Mouse (Mus musculus) heart, adult 9 months (tissue): ENCODE results near the gene Snd1.
A peak's percentile ranks its signal among the peaks of the same experiment; 100 is the strongest.

ENCODE experiments used
- DNase-seq, 2 experiments: peaks; one replicate each; pipeline ENCODE4 v3.0.0; 2022; ENCODE audit warnings: low spot score in 2 of 2

The Snd1 gene

DNA sequence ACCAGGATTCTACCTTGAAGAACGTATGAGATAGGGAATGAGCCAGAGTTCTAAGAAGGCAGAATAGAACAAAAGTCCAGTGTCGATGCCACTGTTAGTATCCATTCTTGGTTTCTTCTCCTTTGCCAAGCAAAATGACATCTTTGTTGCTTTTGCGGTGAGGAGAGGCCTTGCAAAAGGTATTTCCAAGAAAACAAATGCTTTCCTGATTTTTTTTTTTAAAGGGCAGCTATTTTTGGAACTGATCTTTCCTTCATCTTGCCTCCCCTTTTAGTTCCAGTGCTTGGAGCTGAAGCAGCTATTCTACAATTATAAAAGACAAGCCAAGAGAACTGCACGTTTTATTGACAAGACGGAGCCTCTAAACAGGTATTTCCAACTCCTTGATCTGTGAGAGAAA, at the start of gene Snd1:
Snd1 (plus strand) TSS at position 301 of the 400 bp plus-strand sequence.
- DNase-seq = no peak

DNA sequence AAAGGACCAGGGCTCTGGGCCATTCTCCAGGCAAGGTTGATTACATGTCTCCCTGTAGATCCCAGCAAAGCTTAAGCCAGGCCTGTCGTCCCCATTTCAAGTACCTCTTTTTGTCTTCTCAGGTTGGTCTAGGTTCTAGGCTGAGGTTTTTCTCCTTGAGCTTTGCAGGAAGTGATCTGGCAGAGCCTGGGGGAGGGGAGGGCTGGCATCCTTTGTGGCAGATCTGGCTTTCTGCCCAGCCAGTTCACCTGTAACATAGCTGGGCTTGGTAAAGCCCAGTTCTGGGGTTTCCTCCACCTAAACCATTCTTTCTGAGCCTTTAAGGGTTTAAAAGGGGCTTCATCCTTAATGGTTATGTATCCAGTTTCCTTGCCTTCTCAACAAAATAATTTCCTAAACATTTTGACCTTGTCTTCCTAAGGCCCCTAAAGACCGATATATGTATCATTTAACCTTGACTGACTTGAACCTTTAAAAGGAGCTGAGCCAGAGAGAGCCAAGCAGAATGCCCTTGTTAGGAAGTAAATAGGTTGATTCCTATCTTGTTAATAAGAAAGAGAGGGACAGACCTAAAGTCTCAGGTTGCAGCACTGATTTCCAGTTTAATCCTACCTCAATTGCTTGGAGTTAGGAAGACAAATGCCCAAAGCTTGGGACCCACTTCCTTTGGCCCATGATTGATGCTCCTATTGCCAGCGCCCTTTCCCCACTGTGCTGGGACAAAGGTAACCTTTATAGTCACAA, 47.7 kb upstream of the Snd1 start, which contains the start of gene Fscn3:
Fscn3 (plus strand) TSS at position 694 of the 744 bp plus-strand sequence.
- no peak for DNase-seq

DNA sequence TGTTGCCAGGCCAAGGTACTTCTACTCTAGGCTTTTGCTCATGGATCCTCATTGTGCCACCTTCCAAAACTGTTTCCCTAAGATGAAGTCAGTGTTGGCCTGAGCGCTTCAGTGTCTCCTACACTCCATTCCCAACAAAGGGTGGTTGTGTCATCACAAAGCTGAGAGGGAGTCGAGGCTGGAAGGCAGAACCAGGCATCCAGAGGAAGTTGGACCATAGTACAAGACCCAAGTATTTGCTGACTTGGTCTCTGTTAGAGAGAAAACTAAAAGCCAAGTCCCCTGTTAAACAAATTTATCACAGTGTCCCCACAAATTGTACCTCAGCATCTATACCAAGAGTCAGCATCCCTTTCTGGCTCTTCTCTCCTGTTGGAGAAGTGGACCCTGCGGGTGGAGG, 46.6 kb upstream of the Snd1 start, which contains the start of gene Gcc1:
Gcc1 (minus strand) TSS at position 101 of the 400 bp plus-strand sequence.
- no peak for DNase-seq

DNA sequence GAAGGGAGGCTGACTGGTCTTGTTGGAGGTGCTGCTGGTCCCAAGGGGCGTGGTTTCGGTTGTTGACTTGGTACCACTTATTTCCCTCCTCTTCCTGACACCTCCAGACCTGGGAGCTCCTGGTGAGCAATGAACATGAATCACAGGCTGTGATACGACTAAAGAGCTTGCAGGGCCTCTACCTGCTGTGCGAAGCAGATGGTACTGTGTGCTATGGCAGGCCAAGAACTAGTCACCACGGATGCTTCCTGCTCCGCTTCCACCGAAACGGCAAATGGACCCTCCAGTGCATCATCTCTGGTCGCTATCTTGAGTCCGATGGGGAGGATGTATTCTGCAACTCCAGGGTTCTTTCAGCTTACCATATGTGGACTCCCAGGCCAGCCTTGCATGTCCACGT, 45.1 kb upstream of the Snd1 start:
- no peak for DNase-seq

DNA sequence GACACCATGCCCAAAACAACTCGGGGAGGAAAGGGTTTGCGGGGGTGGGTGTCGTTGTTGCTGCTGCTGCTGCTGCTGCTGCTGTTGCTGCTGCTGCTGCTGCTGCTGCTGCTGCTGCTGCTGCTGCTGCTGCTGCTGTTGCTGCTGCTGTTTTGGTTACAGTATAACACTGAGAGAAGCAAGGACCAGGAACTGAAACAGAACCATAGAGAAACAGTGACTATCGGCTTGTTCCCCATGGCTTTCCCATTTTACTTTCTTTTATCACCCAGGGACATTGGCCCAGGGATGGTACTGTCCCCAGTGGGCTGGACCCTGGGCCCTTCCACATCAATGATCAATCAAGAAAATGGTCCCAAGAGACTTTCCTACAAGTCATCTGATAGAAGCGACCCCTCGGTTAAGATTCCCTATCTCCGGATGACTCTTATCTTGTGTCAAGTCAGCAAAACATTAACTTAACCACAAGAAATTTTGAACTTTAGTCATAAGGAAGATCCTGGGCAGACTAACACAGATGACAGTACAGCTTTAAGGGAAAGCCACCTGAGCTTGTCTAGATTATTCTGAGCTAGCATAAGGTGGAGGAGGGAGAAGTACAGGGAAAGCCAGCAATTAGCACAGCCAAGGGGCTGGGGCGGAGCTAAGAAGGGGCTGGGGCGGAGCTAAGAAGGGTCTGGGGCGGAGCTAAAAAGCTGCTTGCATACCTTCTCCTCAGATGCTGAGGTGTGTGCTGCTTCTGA, 44.0 kb upstream of the Snd1 start:
- DNase-seq = no peak

DNA sequence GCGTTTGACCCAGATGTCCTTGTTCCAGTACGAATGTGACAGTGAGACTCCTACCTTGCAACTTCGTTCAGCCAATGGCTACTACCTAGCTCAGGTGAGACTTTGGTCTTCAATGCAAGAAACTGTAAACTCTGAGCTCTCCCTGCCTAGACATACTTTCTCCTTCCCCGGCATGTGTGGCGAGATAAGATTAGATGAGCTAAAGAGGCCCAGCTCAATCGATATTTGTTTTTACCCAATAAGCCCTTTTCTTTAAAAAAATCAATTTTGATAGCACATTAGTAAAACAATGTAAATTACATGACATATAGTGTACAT, 43.4 kb upstream of the Snd1 start:
- DNase-seq = no peak

DNA sequence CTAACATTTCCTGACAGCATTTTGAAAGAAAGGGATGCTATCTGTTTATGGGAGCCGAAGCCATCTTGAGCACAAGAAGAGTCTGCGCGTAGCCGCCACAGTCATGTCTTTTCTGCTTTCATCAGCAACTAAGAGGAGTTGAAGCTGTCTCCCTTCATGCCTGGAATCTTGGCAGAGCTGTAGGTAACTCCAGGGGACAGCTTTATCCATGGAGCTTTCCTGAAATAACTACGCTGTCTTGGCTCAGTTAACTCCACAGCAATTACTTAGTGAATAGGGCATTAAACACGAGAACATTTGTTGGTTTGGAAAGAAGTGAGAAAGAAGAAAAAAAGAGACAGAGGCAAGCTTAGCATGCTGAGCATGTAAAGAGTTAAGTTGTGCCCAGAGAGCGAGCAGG, 27.0 kb upstream of the Snd1 start:
- DNase-seq = no peak

DNA sequence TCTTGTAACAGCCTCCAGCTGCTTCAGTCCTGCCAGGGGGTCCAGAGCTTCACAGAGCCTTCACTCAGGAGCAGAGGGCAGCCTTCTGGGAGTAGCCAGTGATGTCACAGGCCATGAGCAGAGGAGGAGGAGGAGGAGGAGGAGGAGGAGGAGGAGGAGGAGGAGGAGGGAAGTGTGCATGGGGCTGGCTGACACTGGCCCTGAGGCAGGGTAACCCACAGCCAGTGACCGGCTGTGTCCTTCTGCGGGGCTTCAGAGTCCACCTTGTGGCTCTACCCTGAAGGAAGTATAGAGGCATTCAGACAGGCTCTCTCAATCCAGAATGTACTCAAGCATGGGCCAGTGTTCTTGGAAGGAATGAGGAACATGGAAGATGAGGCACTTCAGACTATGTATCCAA, 25.7 kb upstream of the Snd1 start, which contains the start of gene Pax4:
Pax4 (minus strand) TSS at position 101 of the 400 bp plus-strand sequence.
- no peak for DNase-seq

DNA sequence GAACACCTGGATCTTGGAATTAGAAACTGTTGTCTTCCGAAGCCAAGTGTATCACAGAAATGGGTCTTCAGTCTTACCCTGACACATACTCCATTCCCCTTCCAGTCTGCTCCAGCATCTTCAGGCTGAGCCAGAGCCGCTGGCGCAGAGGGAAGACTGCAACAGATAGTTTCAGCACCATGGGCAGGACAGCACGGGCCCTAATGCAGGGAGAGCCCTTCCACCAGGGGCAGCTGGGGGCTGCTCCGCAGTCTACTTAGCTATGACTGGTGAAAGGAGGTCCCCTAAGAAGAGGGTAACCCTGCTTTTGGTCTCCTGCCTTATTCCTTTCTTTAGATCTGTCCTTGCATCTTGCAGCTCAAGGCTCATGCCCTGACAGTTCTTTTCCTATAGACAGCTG, 24.5 kb upstream of the Snd1 start:
- DNase-seq = no peak

DNA sequence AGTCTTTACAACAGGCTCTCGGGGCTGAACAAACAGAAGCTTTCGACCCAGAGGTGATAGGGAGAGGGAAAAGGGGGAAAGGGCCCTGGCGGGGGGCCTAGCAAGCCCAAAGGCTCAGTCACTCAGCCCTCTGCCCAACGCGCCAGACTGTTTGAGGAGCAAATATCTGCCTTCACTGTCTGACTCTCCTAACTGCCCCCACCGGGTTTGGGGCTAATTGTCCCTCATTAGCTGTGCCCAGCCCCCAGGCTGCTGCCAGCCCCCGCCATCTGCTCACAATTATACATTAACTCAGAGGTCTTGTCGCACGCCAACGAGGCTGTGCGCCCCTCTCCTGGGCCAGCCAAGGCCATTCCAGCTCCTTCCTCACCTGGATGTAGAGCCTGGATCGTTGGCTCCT, 24.0 kb upstream of the Snd1 start:
- no peak for DNase-seq

DNA sequence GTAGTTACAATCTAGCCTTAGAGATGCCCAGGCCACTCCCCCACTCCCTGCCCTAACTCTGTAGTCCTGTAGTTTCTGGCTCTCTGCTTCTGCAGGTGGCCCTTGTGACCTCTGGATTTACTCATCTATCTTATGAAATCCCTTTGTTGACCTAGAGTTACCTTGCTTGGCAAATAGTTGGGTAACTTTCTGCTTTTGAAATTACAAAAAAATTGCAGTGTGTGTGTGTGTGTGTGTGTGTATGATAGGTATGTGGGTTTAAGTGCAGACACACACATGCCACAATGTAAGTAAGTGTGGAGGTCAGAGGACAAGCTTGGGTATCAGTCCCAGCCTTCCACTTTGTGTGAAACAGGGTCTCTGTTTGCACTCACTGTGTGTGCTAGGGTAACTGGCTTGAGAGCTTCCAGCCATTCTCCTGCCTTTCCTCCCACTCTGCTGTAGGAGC, 15.7 kb upstream of the Snd1 start:
- no peak for DNase-seq

DNA sequence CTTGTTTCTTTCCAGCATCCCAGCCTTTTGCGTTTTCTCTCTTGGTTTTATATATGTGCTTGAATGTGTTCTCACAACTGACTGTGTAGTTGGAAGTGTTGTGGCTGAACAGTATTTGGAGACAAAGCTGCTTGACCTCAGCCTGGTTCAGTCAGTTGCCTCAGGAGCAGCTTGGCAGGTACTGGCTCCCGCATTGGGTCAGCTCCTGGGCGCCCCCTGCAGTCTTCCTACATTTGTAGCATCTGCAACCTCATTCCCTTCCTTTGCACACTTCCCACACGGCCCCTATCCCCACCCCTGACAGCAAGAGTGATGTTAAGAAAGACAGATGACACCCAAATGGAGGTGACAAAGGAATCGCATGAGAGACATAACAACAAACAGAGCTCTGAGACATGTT, 14.4 kb upstream of the Snd1 start:
- DNase-seq = peak; percentile 47 to 61

DNA sequence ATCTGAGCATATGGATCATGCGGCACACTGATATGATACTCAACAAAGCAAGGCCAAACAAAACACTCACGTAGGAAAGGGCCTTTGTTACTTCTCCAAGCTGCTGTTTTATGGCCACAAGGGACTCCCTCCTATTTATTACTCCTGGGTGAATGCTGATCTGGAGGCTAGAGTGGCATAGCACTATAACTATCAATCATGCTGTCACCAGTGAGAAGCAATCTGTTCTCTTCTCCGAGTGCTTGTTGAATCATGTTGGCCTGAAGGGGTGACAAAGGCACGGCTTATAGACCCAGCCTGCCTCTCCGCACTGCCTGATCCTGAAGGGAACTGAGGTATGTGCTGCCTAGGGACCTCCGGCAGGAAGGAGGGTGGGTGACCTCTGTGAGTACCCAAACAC, 10.3 kb upstream of the Snd1 start:
- DNase-seq = no peak

DNA sequence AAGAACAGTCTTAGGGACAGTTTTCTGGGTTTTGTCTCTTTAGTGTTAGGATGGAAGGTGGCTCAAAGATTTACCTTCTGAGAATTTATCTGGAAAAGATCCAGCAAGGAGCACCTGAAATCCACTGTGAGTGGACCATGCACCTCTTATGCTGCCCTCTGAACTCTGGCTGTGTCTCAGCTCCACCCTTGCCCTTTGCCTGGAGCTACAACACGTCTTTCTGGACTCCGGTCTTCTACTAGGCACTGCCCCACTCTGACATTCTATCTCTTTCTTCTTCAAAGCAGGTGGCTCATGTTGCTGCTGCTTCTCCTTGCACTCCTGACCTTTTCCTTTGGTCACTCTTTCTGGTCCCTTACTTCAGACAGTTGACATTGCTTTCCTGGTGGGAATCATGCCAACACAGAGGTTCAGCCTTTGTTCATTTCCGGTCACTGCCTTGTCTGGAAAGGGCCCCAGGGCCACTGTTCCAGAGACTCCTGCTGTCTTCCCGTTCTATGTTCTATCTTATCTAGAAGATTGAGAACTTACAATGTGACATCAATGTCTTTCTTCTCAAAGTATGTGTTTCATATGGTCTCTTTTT, 4.8 kb upstream of the Snd1 start:
- no peak for DNase-seq

DNA sequence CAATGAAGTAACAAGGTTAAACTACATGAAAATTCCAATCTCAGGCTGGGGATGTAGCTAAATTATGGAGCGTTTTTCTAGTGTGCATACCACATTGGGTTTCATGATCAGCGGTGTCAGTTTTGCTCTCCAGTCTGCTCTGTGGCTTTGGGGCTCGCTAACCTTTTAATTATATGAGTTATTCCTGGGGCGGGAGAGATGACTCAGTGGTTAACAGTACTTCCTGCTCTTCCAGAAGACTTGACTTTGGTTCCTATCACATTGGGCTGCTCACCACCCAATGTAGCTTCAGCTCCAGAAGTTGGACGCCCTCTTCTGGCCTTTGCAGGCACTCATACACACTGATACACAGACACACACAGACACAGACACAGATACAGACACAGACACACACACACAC, 4.3 kb upstream of the Snd1 start:
- DNase-seq = no peak

DNA sequence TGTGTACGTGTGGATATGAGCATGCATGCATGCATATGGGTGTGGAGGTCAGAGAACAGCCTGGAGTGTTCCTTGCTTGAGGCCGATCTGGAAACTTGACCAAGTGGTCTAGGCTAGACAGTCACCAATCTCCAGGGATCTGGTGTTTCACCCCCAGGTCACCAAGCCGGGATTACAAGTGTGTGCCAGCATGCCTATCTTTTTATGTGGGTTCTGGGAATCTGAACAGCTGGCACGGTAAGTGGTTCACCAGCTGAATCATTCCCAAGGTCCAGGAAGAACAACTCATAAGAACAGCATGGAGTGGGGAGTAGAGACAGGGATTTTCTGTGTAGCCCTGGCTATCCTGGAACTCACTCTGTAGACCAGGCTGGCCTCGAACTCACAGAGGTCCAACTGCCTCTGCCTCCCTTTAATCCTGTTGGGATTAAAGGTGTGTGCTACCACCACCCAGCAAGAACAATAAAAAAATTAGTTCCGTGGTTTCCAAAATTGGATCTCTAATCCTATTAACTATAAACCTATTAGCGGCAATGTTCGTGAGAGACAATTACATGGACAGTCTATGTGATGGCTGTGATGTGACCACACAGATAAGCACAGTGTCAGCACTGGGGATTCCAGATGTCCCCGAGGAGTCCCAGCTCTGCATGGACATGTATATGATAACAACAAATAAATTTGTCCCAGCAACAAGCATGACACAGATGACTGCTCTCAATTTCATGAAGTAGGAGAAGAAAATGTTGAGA, 3.5 kb upstream of the Snd1 start:
- no peak for DNase-seq

DNA sequence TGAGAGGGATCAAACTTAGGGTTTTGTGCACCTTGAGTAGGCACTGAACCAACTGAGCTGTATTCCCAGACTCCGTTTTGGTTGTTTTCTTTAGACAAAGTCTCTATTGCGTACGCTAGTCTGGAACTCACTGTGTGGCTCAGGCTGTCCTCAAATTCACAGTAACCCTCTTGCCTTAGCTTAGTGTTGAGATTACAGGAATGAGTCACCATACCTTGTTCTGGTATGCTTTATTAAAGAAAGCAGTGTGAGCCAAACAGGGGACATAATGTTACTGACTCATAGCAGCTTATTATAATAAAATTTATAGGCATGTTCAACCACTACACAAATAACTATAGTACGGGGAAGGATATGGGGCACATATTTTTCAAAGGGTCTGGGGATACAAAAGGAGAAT, 728 bp upstream of the Snd1 start:
- DNase-seq = no peak

DNA sequence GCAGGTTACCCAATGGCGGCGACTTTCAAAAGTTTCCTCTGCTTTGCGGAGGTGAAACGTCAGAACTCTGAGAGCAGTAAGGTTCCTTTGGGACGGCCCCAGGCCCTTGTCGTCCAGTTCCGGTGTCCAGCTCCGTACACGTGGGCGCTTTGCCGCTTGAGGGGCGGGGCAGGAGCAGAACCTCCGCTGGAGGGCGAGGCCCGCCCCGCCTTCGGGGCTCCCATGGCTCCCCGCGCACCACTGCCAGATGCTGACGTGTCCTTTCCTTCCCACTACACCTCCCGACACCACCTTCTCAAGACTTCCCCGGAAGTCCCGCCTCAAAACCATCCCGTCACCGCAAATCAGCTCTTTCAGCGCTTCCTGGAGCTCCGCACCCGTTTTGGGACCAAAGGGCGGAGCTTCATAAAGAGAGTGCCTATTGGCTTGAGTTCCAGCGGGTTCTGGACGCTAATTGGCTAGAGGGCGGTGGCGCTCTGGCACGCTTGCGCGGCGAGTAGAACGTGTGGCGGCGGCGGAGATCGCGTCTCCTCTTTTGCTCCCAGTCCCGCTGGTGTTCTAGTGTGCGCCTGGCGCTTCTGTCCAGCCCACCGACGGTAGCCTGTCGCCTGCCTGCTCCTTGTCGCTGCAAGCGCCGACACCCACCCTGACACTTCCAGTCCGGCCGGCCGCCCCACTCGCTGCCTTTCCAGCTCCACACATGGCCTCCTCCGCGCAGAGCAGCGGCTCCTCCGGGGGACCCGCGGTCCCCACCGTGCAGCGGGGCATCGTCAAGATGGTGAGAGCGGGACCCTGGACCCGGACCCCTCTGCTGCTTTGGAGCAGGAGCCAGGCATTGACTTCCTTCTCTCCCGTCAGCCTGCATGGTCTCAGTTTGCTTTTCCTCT, 5.2 kb downstream of the Snd1 start:
- peak; percentile 100 for DNase-seq

DNA sequence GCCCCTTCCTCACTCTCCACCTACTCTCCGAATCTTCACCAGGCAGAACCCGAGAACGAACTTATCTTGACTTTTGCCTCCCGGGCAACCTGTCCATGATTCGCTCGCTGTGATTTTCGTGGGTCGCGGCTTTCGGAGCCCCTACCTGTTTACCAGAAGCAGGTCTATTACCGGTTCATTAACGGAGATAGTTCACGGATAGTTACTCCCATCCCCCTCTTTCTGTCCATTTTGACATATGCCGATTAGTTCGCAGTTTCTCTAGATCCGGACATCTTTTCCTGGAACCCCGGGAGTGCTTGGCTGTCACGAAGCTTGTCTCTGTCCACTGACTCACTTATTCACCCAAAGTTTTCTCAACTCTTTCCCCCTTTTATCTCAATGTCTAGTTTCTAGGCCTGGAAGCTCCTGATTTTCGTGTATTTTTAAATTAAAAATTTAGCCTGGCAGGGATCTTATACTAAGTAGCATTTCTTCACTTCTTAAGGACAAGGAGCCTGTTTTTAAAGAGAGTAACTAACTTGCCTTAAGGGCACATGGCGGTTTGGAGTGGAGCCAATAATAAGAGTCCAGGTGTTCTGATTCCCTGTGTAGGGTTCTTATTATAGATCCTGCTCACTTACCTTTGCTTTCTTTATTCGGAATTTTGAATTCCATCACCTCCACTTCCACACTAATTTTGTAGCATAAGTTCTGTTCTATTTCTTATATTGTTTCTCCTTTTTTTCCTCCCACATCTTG, 6.0 kb downstream of the Snd1 start:
- no peak for DNase-seq

DNA sequence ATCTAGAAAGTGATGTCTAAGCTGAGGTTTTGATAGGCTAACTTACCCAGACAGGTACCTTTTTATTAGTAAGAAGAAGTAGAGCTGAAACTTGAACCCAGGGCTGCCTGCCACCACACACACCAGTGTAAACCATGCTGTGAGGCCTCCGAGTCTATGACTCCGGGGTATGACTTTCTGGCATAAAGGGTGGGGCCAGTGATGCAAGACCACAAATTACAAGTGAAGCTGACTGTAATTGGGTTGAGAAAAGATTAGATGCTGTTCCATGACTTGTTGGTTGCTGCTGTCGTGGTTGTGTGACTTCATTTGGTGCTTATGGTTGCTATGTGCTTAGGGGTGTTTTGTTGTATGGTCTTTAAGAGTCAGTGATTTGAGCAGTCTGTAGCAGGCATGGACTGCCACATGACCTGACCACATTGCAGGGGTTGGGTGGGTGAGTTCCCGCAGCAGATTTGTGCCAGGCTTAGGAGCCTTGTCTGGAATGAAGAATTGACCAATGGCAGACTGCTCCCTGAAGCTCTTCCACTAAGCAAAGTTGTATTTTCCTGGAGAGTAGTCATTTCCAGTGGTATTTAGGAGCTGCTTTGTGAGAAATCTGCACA, 7.9 kb downstream of the Snd1 start:
- DNase-seq = no peak
